Mouse (Mus musculus) thymus, postnatal 25 days (tissue): Measurements from ENCODE around the gene Gm10696.
"Not testable (repeated sequence)": the region's sequence is repeated elsewhere in the genome, so short reads cannot be mapped to it uniquely, and the experiment has no call there.

ENCODE experiments used
- DNase-seq: peaks from one replicate; pipeline ENCODE4 v3.0.0; 2022

Gm10696 gene

GRCm38 (mm10) chr3:94178093-94178492 is at the start of gene Gm10696:
Gene Gm10696 (minus strand): TSS chr3:94178193.
- DNase-seq, result not testable (repeated sequence)

DNA sequence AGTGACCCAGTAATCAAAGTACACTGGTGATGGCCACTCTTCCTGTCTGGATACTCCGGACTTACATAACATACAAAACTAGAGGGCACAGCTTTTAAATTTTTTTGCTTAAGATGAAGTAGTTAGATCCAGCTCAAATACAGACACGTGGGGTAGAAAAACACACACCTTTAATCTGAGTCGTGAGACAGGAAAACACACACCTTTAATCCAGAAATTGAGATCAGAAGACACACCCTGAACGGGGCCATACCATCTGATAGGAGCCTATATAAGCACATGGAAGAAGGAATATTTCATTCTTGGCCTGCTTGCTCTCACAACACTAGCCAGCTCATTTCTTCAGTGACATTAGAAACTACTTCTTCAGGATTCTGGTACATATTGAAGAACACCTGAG is 18.4 kb upstream of the Gm10696 start, which contains the start of gene Gm5286:
TSS of gene Gm5286 (plus strand) at position 301 of the 400 bp plus-strand sequence.
- DNase-seq, result not testable (repeated sequence)

DNA sequence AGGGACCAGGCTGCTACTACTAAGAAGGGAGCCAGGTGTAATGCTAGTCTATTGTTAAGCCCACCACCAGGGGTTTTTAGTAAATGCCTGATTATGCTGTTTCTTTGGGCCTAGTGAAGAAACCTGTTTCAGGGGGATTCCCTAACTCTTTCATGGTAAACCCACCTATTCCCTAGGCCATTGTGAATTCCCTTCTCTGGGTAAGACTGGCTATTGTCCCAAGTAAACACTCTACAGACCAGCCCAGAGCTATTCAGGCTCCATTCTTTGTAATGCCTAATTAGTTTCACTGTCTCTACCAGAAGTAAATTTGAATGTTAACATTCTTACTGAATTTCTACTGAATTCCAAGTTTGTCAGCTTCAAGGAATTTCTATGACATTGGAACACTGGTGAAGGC is 10.6 kb downstream of the Gm10696 start:
- not testable (repeated sequence) for DNase-seq
